Mouse (Mus musculus) neural tube, embryonic 15.5 days (tissue): ENCODE measurements around the gene Ly6f. TPM values are rescaled to one million over a fixed set of nuclear protein-coding genes. Genes with fewer than 3 reads are reported as not detected.

ENCODE experiments used
- ATAC-seq: fragments of 200-750 bp; cut with Nextera tagmentation; 2 replicates; pipeline ENCODE4 v1.8.0; 2017; ENCODE audit warnings: mild to moderate bottlenecking, moderate TSS enrichment, moderate library complexity; ENCODE audit not compliant: low FRiP score
- H3K27ac ChIP-seq: fragments of 300-500 bp; sonication (generic); replicated peaks from 2 replicates; pipeline ENCODE4 v1.5.1; 2015; ENCODE audit warnings: mild to moderate bottlenecking, inconsistent platforms
- H3K27me3 ChIP-seq: fragments of 300-500 bp; sonication (generic); replicated peaks from 2 replicates; pipeline ENCODE4 v1.6.1; 2015; ENCODE audit warnings: inconsistent platforms
- H3K36me3 ChIP-seq: fragments of 300-500 bp; sonication (generic); 2 replicates; pipeline ENCODE4 v1.6.1; 2015; ENCODE audit warnings: inconsistent platforms
- H3K4me1 ChIP-seq: fragments of 300-500 bp; sonication (generic); 2 replicates; pipeline ENCODE4 v1.6.1; 2015; ENCODE audit warnings: inconsistent platforms
- H3K4me2 ChIP-seq: fragments of 300-500 bp; sonication (generic); 2 replicates; pipeline ENCODE4 v1.6.1; 2015; ENCODE audit warnings: inconsistent platforms, mild to moderate bottlenecking, moderate library complexity
- H3K4me3 ChIP-seq: fragments of 300-500 bp; sonication (generic); replicated peaks from 2 replicates; pipeline ENCODE4 v1.5.1; 2015; ENCODE audit warnings: mild to moderate bottlenecking, inconsistent platforms
- H3K9ac ChIP-seq: fragments of 300-500 bp; sonication (generic); replicated peaks from 2 replicates; pipeline ENCODE4 v1.6.1; 2015; ENCODE audit warnings: mild to moderate bottlenecking, inconsistent platforms
- H3K9me3 ChIP-seq: fragments of 300-500 bp; sonication (generic); replicated peaks from 2 replicates; pipeline ENCODE4 v1.6.1; 2016; ENCODE audit warnings: inconsistent platforms
- WGBS: fragments of 180-500 bp; shearing (Covaris S2); methylation state at CpG from one replicate; pipeline ENCODE4 v1.1.7; 2015; ENCODE audit warnings: mixed read lengths; 5-methylcytosine and 5-hydroxymethylcytosine counted together
- polyA plus RNA-seq: library from polyadenylated mRNA; unstranded; fragments of >200 nt; fragmentation: Nextera tagmentation; extraction: Ambion mirVana; gene quantifications from 2 replicates; pipeline ENCODE4 v1.2.1, GENCODE M21; 2015

The Ly6f gene
- polyA plus RNA-seq = not detected in 2 replicates

DNA sequence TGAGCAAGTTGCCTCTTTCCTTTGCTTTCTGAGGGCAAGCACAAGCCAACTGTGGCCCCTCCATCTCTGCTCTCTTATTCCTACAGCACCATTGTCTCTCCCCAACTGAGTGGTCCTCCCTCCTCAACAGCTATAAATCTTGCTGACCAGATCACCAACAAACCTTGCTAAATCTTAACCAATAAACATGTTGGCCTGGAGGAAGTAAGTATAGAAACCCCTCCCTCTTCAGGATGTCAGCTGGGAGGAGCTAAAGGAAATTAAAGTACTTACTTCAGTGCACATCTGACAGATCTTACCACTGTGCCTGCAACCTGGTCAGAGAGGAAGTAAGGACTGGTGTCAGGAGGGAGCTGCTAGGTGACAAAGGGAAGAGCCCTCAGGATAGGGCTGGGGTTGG, at the start of gene Ly6f:
TSS of gene Ly6f (plus strand) at position 301 of the 400 bp plus-strand sequence.
- no peaks in the 10 kb centered on the region for H3K36me3 ChIP-seq
- H3K9me3 ChIP-seq = no peaks in the 10 kb centered on the region
- no peak within 1 kb of the TSS for H3K4me2 ChIP-seq
- ATAC-seq = no peak
- H3K9ac ChIP-seq = no peak within 1 kb of the TSS
- no peak within 1 kb of the TSS for H3K27ac ChIP-seq
- no peak within 1 kb of the TSS for H3K4me3 ChIP-seq
- H3K4me1 ChIP-seq = no peaks in the 10 kb centered on the region
- no peaks in the 10 kb centered on the region for H3K27me3 ChIP-seq

DNA sequence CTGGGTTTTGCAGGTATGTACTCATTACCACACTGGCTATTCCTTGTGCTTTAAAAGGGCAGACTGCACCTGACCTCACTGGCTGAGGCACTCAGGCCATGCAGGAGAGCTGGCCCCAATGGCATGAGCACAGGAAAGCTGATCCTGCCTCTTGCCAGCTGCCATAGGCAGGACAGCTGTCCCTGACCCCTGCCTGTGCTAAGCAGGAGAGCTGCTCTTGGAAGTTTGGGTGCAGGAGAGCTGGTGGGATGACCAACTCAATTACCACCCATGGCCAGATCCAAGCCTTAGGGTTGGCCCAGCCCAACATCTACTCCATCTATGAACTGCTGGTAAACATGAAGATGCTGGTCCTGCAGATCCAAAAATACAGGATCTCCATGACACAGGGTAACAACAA, 46.3 kb upstream of the Ly6f start:
- Histone ChIP-seq H3K27me3 (no peaks in the 10 kb centered on the region), H3K9me3 (no peaks in the 10 kb centered on the region), H3K36me3 (no peaks in the 10 kb centered on the region), H3K9ac (no peak overlapping the region), H3K4me2 (no peak overlapping the region), H3K4me1 (no peaks in the 10 kb centered on the region), H3K27ac (no peak overlapping the region), H3K4me3 (no peak overlapping the region)
- no peak for ATAC-seq

GRCm38 (mm10) chr15:75237736-75238288, 30.4 kb upstream of the Ly6f start:
- no peak overlapping the region for H3K4me3 ChIP-seq
- H3K9me3 ChIP-seq = no peaks in the 10 kb centered on the region
- no peak for ATAC-seq
- H3K36me3 ChIP-seq = no peaks in the 10 kb centered on the region
- 97% methylated on average over 3 of the region's 3 CpGs for WGBS
- no peak overlapping the region for H3K4me2 ChIP-seq
- no peaks in the 10 kb centered on the region for H3K27me3 ChIP-seq
- H3K27ac ChIP-seq = no peak overlapping the region
- no peak overlapping the region for H3K9ac ChIP-seq
- H3K4me1 ChIP-seq = no peaks in the 10 kb centered on the region

- no peak overlapping the region for H3K4me3 ChIP-seq
- no peak overlapping the region for H3K9ac ChIP-seq
- no peak overlapping the region for H3K27ac ChIP-seq
- H3K9me3 ChIP-seq = no peaks in the 10 kb centered on the region
- WGBS = 89% methylated on average over 2 of the region's 2 CpGs
- H3K27me3 ChIP-seq = no peaks in the 10 kb centered on the region
- ATAC-seq = no peak
- H3K4me1 ChIP-seq = no peaks in the 10 kb centered on the region
- no peak overlapping the region for H3K4me2 ChIP-seq
- no peaks in the 10 kb centered on the region for H3K36me3 ChIP-seq
Observed at GRCm38 (mm10) chr15:75240558-75240957, 27.7 kb upstream of the Ly6f start.

DNA sequence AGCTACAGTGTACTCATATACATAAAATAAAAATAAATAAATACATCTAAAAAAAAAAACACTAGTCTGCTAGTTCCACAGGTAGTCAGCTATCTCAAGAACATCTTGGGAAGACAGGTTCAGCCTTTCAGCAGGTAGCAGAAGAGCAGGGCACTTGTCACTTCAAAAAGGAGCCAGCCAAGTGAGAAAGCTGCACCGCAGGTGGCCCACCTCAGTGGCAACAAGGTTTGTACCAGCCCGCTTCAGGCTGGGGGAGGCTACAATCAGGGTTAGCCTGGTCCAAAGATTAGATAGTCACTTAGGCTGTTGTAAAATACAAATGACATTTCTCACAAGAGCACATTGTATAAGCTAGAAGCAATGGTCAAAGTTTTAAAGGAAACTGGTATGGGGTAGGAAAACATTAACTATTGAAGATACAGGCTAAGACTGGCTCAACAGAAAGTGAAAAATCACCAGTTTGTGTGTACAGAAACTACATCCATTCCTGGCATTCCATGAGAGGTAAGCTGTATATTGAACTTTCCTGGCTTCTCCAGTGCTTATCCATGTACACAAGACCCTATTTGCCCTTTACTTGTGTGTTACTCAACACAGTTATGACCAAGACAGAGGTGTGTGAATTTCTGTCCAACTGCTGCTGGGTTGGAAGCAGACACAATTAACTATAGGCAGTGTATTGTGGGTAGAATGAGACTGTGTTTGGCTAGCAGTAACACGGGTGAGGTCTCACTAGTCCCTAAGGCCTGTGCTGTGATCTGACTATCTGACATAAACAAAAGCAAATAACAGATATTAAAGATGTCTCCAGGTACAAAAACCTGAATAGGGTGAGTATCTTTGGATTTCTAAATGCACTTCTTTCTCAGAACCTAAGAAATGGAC, 25.2 kb upstream of the Ly6f start:
- ATAC-seq = no peak
- Histone ChIP-seq H3K27me3 (no peaks in the 10 kb centered on the region), H3K27ac (no peak overlapping the region), H3K9me3 (no peaks in the 10 kb centered on the region), H3K9ac (no peak overlapping the region), H3K4me1 (no peaks in the 10 kb centered on the region), H3K4me2 (no peak overlapping the region), H3K36me3 (no peaks in the 10 kb centered on the region), H3K4me3 (no peak overlapping the region)
- 81% methylated on average over 3 of the region's 3 CpGs for WGBS

GRCm38 (mm10) chr15:75254671-75255070, 13.6 kb upstream of the Ly6f start:
- WGBS = 86% methylated on average over 3 of the region's 3 CpGs

GRCm38 (mm10) chr15:75265863-75266262, 2.4 kb upstream of the Ly6f start:
- no peak for ATAC-seq
- Histone ChIP-seq H3K4me2 (no peak overlapping the region), H3K4me3 (no peak overlapping the region), H3K27ac (no peak overlapping the region), H3K27me3 (no peaks in the 10 kb centered on the region), H3K36me3 (no peaks in the 10 kb centered on the region), H3K9me3 (no peaks in the 10 kb centered on the region), H3K9ac (no peak overlapping the region), H3K4me1 (no peaks in the 10 kb centered on the region)

More at GRCm38 (mm10) chr15:75254671-75255070, 13.6 kb upstream of the Ly6f start:
- Histone ChIP-seq H3K9ac (no peak overlapping the region), H3K27me3 (no peaks in the 10 kb centered on the region), H3K27ac (no peak overlapping the region), H3K36me3 (no peaks in the 10 kb centered on the region), H3K9me3 (no peaks in the 10 kb centered on the region), H3K4me1 (no peaks in the 10 kb centered on the region), H3K4me2 (no peak overlapping the region), H3K4me3 (no peak overlapping the region)
- ATAC-seq = no peak

DNA sequence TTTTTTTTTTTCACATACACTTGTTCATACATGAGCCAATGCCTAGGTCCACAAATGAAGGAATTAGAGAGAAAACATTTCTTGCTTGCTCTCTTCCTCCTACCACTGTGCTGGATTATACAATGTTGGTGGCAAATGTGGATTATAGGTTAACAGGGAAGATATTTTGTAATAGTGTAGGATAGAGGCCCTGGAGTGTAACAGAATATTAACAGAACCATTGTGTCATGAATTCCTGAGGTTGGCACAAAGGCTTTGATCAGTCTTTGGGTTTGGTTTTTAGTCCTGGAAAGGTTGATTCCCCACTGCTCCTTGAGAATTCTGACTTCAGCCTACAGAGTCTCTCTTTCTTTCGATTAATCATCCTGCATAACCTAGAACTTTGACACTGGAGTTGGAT, 1.6 kb upstream of the Ly6f start:
- 71% methylated on average over 1 of the region's 1 CpGs for WGBS
- Histone ChIP-seq H3K4me1 (no peaks in the 10 kb centered on the region), H3K9me3 (no peaks in the 10 kb centered on the region), H3K4me2 (no peak overlapping the region), H3K9ac (no peak overlapping the region), H3K27ac (no peak overlapping the region), H3K27me3 (no peaks in the 10 kb centered on the region), H3K4me3 (no peak overlapping the region), H3K36me3 (no peaks in the 10 kb centered on the region)
- no peak for ATAC-seq

GRCm38 (mm10) chr15:75268916-75269829, 952 bp downstream of the Ly6f start:
- Histone ChIP-seq H3K36me3 (no peaks in the 10 kb centered on the region), H3K27me3 (no peaks in the 10 kb centered on the region), H3K4me1 (no peaks in the 10 kb centered on the region), H3K27ac (no peak overlapping the region), H3K9ac (no peak overlapping the region), H3K9me3 (no peaks in the 10 kb centered on the region), H3K4me2 (no peak overlapping the region), H3K4me3 (no peak overlapping the region)
- WGBS = 76% methylated on average over 5 of the region's 5 CpGs
- no peak for ATAC-seq

- no peak overlapping the region for H3K4me2 ChIP-seq
- no peaks in the 10 kb centered on the region for H3K27me3 ChIP-seq
- no peak for ATAC-seq
- no peaks in the 10 kb centered on the region for H3K9me3 ChIP-seq
- H3K27ac ChIP-seq = no peak overlapping the region
- H3K4me1 ChIP-seq = no peaks in the 10 kb centered on the region
- no peak overlapping the region for H3K4me3 ChIP-seq
- no peaks in the 10 kb centered on the region for H3K36me3 ChIP-seq
- no peak overlapping the region for H3K9ac ChIP-seq
Observed at GRCm38 (mm10) chr15:75270169-75270568, 1.9 kb downstream of the Ly6f start.

DNA sequence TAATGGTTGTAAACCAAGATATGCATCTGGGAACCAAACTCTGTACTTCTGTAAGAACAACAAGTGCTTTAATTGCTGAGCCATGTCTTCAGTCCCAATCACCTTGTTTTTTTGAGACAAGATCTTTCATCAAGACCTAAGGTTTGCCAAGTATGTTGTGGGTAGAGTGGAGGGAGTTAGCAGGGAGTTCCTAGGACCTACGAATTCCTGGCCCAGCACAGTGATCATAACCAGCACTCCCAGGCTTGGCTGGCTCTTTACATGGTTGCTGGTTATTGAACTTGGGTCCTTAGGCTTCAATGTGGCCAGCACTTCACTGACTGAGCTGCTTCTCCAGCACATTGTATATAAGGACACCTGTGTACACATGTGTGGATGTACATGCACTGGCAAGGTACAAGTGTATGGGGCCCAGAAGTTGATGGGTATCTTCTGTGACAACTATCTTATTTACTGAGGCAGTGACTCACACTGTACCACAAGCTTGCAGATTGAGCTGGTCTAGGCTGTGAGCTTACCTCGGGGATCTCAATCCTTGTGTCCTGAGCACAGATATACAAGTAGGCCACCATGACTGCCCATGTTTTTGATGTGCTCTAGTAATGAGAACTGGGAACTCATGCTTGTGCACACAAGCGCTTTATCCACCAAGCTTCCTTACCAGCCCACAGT, 2.6 kb downstream of the Ly6f start:
- Histone ChIP-seq H3K27me3 (no peaks in the 10 kb centered on the region), H3K27ac (no peak overlapping the region), H3K4me3 (no peak overlapping the region), H3K4me1 (no peaks in the 10 kb centered on the region), H3K4me2 (no peak overlapping the region), H3K9me3 (no peaks in the 10 kb centered on the region), H3K9ac (no peak overlapping the region), H3K36me3 (no peaks in the 10 kb centered on the region)
- 84% methylated on average over 3 of the region's 3 CpGs for WGBS
- ATAC-seq = no peak
